Mouse (Mus musculus): Measurements from ENCODE around the gene Arhgef1.

The Arhgef1 gene

GRCm38 (mm10) chr7:24974893-24975595, 72.3 kb downstream of the Arhgef1 start:
- no peak for DNase-seq (ENCODE audit: low read depth in 1 of 2, low spot score in 2 of 2)

Data from monocyte, adult 2 months (primary cell).